Mouse (Mus musculus) lung, postnatal 25 days (tissue): ENCODE results near the gene Epb41l4b.

Experiments
- DNase-seq: peaks from one replicate; pipeline ENCODE4 v3.0.0; 2022; ENCODE audit warnings: low spot score

Epb41l4b gene

GRCm38 (mm10) chr4:57143026-57143937 lies at the start of gene Epb41l4b:
Gene Epb41l4b, minus strand, starts transcription at chr4:57143437.
- DNase-seq: peak; percentile 80

- DNase-seq: peak; percentile 52
These were observed 48.5 kb upstream of the Epb41l4b start for GRCm38 (mm10) chr4:57191543-57192283.

DNA sequence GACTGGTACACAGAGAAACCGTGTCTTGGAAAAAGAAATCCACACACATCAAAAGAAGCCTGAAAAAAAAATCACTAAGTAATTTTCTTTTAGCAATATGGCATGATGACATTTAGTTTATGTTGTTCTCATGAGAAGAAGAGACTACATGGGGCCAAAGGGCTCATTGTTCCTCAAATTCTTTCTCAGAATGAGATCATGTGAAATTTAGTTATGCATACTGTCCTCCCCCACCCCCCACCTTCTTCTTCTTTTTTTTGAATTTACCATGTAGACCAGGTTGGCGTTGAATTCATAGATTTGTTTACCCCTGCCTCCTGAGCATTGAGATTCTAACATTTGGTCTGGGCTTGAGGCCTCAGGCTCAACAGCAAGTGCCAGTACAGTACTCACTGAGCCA lies 46.6 kb upstream of the Epb41l4b start:
- DNase-seq: no peak

GRCm38 (mm10) chr4:57186035-57186434 lies 42.8 kb upstream of the Epb41l4b start:
- no peak for DNase-seq

DNA sequence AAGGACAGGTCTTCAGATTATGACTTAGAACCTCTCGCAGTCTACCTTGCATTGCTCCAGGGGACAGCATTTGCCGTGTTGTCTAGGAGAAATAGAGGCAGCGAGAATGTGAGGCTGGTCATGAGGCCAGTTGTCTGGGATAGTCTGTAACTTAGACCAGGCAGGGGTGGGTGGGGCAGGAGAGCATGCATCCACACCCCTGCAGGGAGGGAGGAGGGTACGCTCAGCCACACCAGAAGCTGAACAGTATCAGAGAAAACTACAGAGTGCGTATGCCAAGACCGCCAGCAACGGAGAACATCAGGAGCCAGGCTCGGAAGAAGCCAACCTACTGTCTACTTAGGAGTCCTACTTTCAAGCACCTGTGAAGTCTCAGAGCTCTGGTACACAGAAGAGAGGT lies 42.2 kb upstream of the Epb41l4b start:
- no peak for DNase-seq

DNA sequence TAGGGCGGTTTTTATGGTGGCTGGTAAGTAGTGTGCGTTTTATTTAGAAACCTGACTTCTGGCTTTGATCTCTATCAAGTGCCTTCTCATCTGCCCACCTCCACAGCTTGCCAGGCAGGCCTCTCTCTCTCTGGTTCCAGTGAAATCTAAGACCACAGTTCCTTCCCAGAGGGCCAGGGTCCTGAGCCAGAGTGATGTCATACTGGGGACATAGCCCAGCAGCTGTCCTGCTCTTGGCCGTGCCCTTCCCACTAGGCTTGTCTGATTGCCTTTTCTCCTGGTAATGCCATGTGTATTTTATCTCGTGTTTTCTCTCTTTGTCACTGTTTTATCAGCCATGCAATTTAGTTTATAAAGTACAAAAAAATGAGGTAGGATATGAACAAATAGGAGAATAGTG lies 40.3 kb upstream of the Epb41l4b start:
- no peak for DNase-seq

DNA sequence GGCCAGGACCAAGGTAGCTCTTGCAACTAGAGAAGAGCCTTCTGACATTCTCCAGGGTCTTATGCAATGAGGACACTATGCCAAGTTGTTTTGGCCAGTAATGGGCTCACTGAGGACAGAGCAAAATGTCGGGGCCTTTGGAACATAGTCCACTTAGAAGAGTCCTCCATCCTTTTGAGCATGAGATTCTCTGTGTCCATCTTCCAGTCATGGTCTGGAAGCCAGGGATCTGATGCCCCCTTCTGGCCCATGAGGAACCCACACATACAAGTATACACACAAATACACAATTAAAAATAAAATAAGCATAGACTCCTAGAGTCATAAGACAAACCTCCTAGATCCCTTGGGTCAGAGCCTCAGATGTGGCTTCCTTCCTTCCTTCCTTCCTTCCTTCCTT lies 38.3 kb upstream of the Epb41l4b start:
- DNase-seq: peak; percentile 57

DNA sequence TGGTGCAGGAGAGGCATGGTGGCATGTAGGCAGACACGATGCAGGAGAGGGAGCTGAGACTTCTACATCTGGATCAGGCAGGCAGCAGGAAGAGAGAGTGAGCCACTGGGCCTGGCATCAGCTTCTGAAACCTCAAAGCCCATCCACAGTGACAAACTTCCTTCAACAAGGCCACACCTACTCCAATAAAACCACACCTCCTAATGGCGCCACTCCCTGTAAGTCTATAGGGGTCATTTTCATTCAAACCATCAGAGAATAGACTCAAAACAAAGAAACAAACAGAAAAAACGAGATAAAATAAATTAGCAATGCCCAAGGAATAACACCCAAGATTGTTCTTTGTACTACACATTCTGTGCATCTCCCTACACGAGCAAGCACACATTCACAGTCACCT lies 35.6 kb upstream of the Epb41l4b start:
- no peak for DNase-seq

- peak; percentile 34 for DNase-seq
These were observed 32.1 kb upstream of the Epb41l4b start for GRCm38 (mm10) chr4:57175329-57175728.

GRCm38 (mm10) chr4:57172861-57173260 lies 29.6 kb upstream of the Epb41l4b start:
- DNase-seq: no peak

- no peak for DNase-seq
These were observed 28.6 kb upstream of the Epb41l4b start for GRCm38 (mm10) chr4:57171817-57172216.

- peak; percentile 42 for DNase-seq
These were observed 25.4 kb upstream of the Epb41l4b start for GRCm38 (mm10) chr4:57168680-57169079.

DNA sequence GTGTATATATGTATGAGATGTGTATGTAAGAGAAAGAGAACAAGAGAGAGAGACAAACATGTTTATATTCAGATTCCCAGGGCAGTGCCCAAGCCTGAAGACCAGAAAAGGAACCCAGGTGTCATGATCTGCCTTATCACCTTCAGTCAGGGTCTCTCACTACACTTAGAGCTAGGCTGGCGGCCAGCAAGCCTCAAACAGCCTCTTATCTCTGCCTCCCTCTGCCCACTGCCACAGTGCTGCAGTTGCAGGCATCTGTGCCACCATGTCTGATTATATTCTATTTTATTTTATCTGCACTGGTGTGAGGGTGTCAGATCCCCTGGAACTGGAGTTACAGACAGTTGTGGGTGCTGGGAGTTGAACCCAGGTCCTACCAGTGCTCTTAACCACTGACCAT lies 25.0 kb upstream of the Epb41l4b start:
- no peak for DNase-seq

- peak; percentile 79 for DNase-seq
These were observed 24.0 kb upstream of the Epb41l4b start for GRCm38 (mm10) chr4:57166922-57167870.

- no peak for DNase-seq
These were observed 22.4 kb upstream of the Epb41l4b start for GRCm38 (mm10) chr4:57165654-57166053.

DNA sequence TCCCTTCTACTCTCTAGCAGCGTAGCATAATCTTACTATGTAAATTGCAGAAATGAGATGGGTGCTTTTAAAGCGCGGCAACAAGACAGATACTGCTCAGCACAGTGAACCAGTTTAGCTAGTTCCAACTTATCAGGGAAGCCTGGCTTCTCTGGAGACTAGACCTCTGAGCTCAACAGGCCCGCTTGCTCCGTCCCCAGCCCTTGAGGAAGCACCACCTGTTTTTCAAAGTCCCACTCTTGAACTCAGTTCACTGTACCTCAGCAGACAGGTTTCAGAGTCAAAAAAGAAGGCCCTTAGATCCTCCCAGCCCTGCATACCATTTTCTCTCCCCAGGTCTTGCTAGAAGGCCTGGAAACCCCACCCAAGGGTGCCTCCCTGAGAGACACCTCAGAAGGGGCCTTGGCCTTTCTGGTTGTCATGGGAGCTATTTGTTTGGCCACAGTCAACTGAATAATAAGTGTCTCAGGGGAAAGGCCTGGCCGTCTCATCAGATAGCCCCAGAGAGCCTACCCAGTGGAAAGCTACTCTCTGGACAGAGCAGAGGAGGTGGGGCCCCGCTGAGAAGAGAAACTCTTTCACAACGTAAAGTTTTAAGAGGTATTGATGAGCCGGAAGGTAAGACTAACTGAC lies 21.5 kb upstream of the Epb41l4b start:
- no peak for DNase-seq

DNA sequence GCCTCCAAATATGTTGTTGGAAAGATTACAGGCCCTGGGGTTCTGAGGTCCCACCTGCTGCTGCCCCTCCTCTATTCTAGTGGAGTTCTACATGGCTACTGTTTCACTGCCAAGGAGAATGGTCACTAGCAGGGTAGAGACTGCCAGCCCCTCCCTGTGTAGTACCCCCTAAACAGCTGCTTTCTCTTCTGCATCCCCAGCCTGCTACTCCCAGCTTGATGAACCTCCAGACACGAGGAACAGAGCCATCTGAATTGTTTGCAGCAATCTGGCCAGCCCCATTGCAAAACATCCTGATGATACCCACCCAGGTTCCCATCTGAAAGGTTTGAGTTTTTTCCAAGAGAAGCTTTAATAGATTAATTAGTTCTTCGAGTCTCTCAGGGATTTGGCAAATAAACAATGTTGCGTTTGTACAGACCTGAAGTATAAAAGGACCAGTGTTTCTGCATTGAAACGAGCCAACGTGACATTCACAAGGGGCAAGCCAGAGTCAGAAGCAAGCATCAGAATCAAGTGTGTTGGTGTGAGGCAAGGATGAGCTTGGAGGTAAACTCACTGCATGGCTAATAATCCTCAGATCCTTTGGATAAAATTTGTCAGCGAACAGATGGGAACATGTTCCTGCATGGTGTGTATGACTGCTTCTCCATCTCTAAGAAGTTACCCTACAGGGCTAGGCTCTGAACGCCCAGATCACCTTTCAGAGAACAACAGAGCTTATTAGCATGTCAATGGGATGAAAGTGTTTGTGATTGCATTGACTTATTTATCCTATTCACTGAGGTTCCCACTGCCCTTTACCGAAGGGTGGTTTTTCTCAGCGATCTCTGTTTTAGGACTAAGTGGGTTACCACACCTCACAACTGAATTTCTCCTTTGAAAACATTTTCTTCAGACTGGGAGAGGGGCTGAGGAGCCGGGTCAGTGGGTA lies 19.8 kb upstream of the Epb41l4b start:
- DNase-seq: no peak

DNA sequence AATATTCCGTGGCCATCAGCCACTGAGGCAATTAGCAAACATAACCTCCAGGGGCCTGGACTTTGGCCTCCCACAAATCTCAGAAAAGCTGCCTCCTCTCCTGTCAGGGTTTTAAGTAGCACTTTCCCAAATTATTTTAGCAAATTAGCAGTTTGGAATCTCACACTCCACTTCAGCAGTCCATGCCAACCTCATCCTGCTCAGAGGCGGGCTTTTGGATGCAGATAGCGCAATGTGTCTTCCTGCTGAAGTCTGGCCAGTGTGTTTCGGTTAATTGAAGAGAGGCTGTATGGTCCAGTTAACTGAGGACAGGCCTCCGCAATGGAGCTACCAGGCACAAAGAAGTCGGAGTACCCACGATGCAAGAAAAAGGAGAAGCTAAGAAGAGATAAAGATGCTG lies 17.3 kb upstream of the Epb41l4b start:
- no peak for DNase-seq

- DNase-seq: peak; percentile 84
These were observed 13.4 kb upstream of the Epb41l4b start for GRCm38 (mm10) chr4:57156549-57157169.

- peak; percentile 89 for DNase-seq
These were observed 10.6 kb upstream of the Epb41l4b start for GRCm38 (mm10) chr4:57153838-57154237.
